Mouse (Mus musculus) neural tube, embryonic 14.5 days (tissue): Measurements from ENCODE around the gene Abcg4. TPM values are rescaled to one million over a fixed set of nuclear protein-coding genes. Genes with fewer than 3 reads are reported as not detected.
"Not testable (repeated sequence)": the region's sequence is repeated elsewhere in the genome, so short reads cannot be mapped to it uniquely, and the experiment has no call there.

ENCODE experiments used
- ATAC-seq: fragments of 200-750 bp; cut with Nextera tagmentation; 2 replicates; pipeline ENCODE4 v1.8.0; 2017; ENCODE audit warnings: low read depth, mild to moderate bottlenecking, moderate TSS enrichment, moderate library complexity
- H3K27ac ChIP-seq: fragments of 300-500 bp; sonication (generic); 2 replicates; pipeline ENCODE4 v1.5.1; 2014; ENCODE audit warnings: low read depth, mild to moderate bottlenecking, control low read depth, low read length, moderate library complexity, mixed read lengths
- H3K27me3 ChIP-seq: fragments of 300-500 bp; sonication (generic); 2 replicates; pipeline ENCODE4 v1.6.1; 2014; ENCODE audit warnings: low read length; ENCODE audit not compliant: control insufficient read depth, insufficient read depth
- H3K36me3 ChIP-seq: fragments of 300-500 bp; sonication (generic); 2 replicates; pipeline ENCODE4 v1.6.1; 2014; ENCODE audit warnings: low read length, mixed read lengths; ENCODE audit not compliant: control insufficient read depth, insufficient read depth
- H3K4me1 ChIP-seq: fragments of 300-500 bp; sonication (generic); 2 replicates; pipeline ENCODE4 v1.6.1; 2014; ENCODE audit warnings: low read length; ENCODE audit not compliant: control insufficient read depth, insufficient read depth
- H3K4me2 ChIP-seq: fragments of 300-500 bp; sonication (generic); 2 replicates; pipeline ENCODE4 v1.6.1; 2014; ENCODE audit warnings: mild to moderate bottlenecking, low read depth, low read length, control low read depth
- H3K4me3 ChIP-seq: fragments of 300-500 bp; sonication (generic); 2 replicates; pipeline ENCODE4 v1.5.1; 2014; ENCODE audit warnings: low read depth, low read length, control low read depth, mixed read lengths
- H3K9ac ChIP-seq: fragments of 300-500 bp; sonication (generic); replicated peaks from 2 replicates; pipeline ENCODE4 v1.6.1; 2014; ENCODE audit warnings: low read depth, mild to moderate bottlenecking, control low read depth, low read length, mixed read lengths
- H3K9me3 ChIP-seq: fragments of 300-500 bp; sonication (generic); 2 replicates; pipeline ENCODE4 v1.6.1; 2016; ENCODE audit warnings: low read length; ENCODE audit not compliant: control insufficient read depth
- WGBS: fragments of 180-500 bp; shearing (Covaris S2); extraction: QIAGEN DNeasy Blood & Tissue Kit; methylation state at CpG from one replicate; pipeline ENCODE4 v1.1.7; 2014; 5-methylcytosine and 5-hydroxymethylcytosine counted together
- polyA plus RNA-seq: library from polyadenylated mRNA; unstranded; fragments of >200 nt; fragmentation: Nextera tagmentation; extraction: Ambion mirVana; gene quantifications from 2 replicates; pipeline ENCODE4 v1.2.1, GENCODE M21; 2014

Gene Abcg4
- polyA plus RNA-seq = 21.4 and 25.0 TPM in 2 replicates

- WGBS = 2% methylated on average over 38 of the region's 38 CpGs
- peak; percentile 73 for ATAC-seq
- no peaks in the 10 kb centered on the region for H3K9me3 ChIP-seq
- no peaks in the 10 kb centered on the region for H3K27me3 ChIP-seq
- H3K9ac ChIP-seq = peak within 1 kb of the TSS; percentile 77
- peaks cover 19% of the 10 kb centered on the region for H3K4me1 ChIP-seq
- H3K27ac ChIP-seq = peak within 1 kb of the TSS; percentile 75
- H3K4me2 ChIP-seq = peak within 1 kb of the TSS; percentile 95
- peaks cover 15% of the 10 kb centered on the region for H3K36me3 ChIP-seq
- peak within 1 kb of the TSS; percentile 71 for H3K4me3 ChIP-seq
These were observed at the start of gene Abcg4 for GRCm38 (mm10) chr9:44288076-44288958. Gene Abcg4 (minus strand): TSS chr9:44288615.

DNA sequence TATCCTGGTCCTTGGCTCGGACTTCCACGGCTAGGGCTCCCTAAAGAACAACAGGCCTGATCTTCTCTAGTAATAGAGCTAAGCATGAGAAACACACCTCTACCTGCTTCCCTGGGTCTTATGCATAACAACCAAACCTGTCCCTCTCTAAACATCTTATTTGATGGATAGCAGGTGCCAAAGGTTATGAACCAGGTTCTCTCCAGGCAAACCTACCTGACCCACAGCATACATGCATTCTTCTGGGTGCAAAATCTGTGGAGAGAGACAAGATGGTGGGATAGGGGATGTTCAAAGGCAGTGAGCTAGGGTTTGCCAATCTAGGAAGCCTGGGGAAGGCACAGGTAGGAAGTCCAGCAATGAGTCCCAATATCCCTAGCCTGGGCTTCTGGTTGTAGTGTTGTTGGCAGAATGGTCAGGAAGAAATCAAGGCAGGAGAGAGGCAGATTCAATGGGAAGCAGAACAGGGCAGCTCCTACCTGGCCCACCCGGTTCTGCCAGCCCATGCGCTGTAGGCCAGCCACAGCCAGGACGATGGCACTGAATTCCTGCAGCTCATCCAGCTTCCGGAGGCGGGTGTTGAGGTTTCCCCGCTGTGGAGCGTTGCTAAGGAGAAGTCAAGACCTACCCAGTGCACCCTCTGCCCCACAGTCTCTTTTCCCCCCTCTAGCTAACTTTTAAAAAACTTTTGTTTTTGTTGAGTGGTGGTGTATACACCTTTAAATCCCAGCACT lies 49.2 kb upstream of the Abcg4 start:
- H3K9ac ChIP-seq = no peak overlapping the region
- no peak overlapping the region for H3K4me3 ChIP-seq
- peaks cover 12% of the 10 kb centered on the region; the same call in 1 of the 2 replicates for H3K36me3 ChIP-seq
- 68% methylated on average over 9 of the region's 9 CpGs for WGBS
- peaks cover 4% of the 10 kb centered on the region; the same call in 1 of the 2 replicates for H3K4me1 ChIP-seq
- H3K27ac ChIP-seq = no peak overlapping the region
- H3K27me3 ChIP-seq = no peaks in the 10 kb centered on the region
- no peak for ATAC-seq
- H3K9me3 ChIP-seq = no peaks in the 10 kb centered on the region
- no peak overlapping the region for H3K4me2 ChIP-seq

DNA sequence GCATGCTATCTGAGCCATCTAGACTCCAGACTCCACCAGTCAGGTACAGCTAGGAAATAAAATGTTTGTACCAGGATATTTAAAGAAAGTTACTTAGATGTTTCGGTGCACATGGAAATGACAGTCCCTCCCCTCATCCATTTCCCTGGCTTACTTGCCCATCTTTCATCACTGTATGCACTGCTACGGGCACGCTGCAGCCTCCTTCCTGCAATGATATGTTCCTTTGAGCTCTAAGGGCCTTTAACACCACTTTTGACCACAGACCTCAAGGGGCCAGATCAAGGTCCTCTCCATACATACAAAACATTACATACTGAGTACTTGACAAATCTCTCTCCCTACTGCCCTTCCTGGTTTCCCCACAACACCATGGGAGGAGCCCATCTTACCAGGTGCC lies 48.5 kb upstream of the Abcg4 start:
- no peak for ATAC-seq
- Histone ChIP-seq H3K27me3 (no peaks in the 10 kb centered on the region), H3K4me2 (peak overlapping the region; percentile 83; the same call in 1 of the 2 replicates), H3K9ac (no peak overlapping the region), H3K4me3 (no peak overlapping the region), H3K27ac (no peak overlapping the region), H3K9me3 (no peaks in the 10 kb centered on the region), H3K4me1 (peaks cover 4% of the 10 kb centered on the region; the same call in 1 of the 2 replicates), H3K36me3 (peaks cover 16% of the 10 kb centered on the region; the same call in 1 of the 2 replicates)
- 77% methylated on average over 3 of the region's 3 CpGs for WGBS

GRCm38 (mm10) chr9:44336513-44336912 lies 48.1 kb upstream of the Abcg4 start:
- not testable (repeated sequence) for H3K9me3 ChIP-seq, ATAC-seq, H3K9ac ChIP-seq, H3K27me3 ChIP-seq, H3K27ac ChIP-seq, H3K4me1 ChIP-seq, H3K4me3 ChIP-seq
- peak overlapping the region; percentile 83; the same call in 1 of the 2 replicates for H3K4me2 ChIP-seq
- H3K36me3 ChIP-seq = peaks cover 20% of the 10 kb centered on the region; the same call in 1 of the 2 replicates
- 30% methylated on average over 4 of the region's 4 CpGs for WGBS

DNA sequence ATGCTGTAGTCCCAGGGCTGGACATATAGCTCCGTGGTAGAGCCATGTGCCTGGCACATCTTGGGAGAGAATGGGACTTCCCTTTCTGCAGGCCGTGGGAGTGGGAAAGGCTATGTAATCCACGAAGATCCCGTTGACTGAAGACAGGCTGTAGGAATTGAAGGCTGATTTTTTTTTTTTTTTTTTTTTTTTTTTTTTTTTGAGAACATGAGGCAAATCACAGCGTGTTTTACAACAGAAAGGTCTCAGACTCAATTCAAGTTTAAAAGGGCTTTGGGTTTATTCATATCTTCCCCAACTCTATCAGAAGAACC lies 47.6 kb upstream of the Abcg4 start:
- Histone ChIP-seq H3K36me3 (peaks cover 23% of the 10 kb centered on the region; the same call in 1 of the 2 replicates), H3K9ac (peak overlapping the region; percentile 88), H3K4me3 (peak overlapping the region; percentile 82), H3K27ac (peak overlapping the region; percentile 87), H3K4me1 (peaks cover 4% of the 10 kb centered on the region; the same call in 1 of the 2 replicates), H3K9me3 (no peaks in the 10 kb centered on the region), H3K4me2 (peak overlapping the region; percentile 83), H3K27me3 (no peaks in the 10 kb centered on the region)
- WGBS = under 1% methylated on average over 5 of the region's 5 CpGs
- ATAC-seq = no peak

DNA sequence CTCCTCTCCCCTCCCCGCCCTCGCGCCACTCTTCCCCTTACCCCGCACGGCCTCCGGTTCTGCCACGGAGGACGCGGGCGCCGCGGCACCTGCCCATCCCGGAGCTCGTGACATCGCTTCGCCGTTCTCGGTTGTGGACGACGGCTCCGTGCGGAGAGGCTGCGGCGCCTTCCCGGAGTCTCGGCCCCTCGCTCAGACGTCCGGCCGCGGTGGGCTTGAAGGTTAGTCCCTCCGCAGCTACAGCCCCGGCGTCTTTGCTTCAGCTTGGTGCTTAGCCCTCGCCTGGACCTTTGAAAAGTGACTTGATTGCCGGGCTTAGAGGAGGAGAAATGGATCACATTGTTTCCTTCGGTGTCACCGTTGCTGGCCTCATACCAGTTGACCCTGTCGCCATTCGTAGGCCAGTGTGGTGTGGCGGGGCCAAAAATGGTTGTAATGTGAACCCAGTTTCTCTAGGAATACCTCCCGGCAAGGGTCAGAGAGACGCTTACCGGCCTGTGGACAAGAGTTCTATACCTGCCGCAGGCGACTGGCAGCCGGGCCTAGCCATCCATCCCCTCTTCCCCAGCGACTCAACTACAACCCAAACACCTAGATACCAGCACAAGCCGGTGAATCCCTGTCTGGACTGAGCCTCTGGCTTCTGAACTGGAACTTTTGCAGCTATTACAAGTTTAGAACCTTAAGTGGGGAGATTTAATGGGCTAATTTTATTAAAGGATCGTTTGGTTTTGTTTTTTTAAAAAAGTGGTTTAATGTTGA lies 47.1 kb upstream of the Abcg4 start:
- 0% methylated on average over 50 of the region's 50 CpGs for WGBS
- Histone ChIP-seq H3K9me3 (no peaks in the 10 kb centered on the region), H3K27ac (peak overlapping the region; percentile 87), H3K9ac (peak overlapping the region; percentile 88), H3K4me2 (peak overlapping the region; percentile 83), H3K4me1 (peaks cover 4% of the 10 kb centered on the region; the same call in 1 of the 2 replicates), H3K27me3 (no peaks in the 10 kb centered on the region), H3K4me3 (peak overlapping the region; percentile 82), H3K36me3 (peaks cover 26% of the 10 kb centered on the region; the same call in 1 of the 2 replicates)
- peak; percentile 9; the same call in 1 of the 2 replicates for ATAC-seq

DNA sequence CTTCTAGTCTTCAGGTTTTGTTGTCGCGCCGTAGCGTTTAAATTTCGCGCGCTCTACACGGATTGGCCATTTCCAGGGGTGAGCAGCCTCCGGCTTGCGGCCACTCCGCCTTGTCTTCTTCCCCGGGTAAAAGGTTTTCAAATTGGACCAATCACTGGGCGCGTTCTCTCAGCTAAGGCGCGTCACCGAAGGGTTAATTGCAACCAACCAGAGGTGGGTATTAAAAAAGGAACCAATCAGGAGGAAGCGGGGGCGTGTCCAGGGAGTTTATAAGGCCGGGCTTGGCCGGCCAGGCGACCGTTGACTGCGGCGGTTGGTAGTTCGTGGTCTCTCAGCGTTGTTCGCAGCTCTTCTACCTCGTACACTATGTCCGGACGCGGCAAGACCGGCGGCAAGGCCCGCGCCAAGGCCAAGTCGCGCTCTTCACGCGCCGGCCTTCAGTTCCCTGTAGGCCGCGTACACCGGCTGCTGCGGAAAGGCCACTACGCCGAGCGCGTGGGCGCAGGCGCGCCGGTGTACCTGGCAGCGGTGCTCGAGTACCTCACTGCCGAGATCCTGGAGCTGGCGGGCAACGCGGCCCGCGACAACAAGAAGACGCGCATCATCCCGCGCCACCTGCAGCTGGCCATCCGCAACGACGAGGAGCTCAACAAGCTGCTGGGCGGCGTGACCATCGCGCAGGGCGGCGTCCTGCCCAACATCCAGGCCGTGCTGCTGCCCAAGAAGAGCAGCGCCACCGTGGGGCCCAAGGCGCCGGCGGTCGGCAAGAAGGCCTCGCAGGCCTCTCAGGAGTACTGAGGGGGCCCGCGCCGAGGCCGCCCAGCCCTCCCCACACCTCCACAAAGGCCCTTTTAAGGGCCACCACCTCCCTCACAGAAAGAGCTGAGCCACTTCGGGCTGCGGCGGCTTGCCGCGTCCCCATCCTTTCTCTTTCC lies 46.2 kb upstream of the Abcg4 start, which contains the start of gene H2afx:
Gene H2afx, plus strand, starts transcription at position 299 of the 935 bp plus-strand sequence.
- Histone ChIP-seq H3K4me1 (peaks cover 4% of the 10 kb centered on the region; the same call in 1 of the 2 replicates), H3K4me3 (peak within 1 kb of the TSS; percentile 82), H3K9me3 (no peaks in the 10 kb centered on the region), H3K27me3 (no peaks in the 10 kb centered on the region), H3K36me3 (peaks cover 26% of the 10 kb centered on the region; the same call in 1 of the 2 replicates), H3K4me2 (peak within 1 kb of the TSS; percentile 83), H3K27ac (peak within 1 kb of the TSS; percentile 87), H3K9ac (peak within 1 kb of the TSS; percentile 88)
- ATAC-seq = peak; percentile 97
- WGBS = under 1% methylated on average over 87 of the region's 91 CpGs
